Mouse (Mus musculus): ENCODE data around the gene Diexf. TPM values are rescaled to one million over a fixed set of nuclear protein-coding genes. Genes with fewer than 3 reads are reported as not detected.

Gene Diexf
- polyA plus RNA-seq, 1 experiment from 2014 or later, result 1.9 TPM

DNA sequence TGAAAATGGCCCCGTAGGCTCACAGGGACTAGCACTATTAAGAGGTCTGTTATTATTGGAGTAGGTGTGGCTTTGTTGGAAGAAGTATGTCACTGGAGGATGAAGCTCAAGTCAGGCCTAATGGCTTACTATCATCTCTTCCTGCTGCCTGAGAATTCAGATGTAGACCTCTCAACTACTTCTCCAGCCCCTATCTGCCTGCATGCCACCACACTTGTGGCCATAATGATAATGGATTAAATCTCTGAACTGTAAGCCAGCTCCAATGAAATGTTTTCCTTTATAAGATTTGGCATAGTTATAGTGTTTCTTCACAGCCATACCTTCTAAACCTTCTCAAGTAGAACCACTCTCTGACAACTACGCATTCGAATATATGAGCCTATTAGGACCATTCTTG lies 67.5 kb downstream of the Diexf start:
- Histone ChIP-seq H3K36me3 (replicated peaks; ENCODE audit: insufficient read depth, low read length) (no peaks in the 10 kb centered on the region), H3K4me2 (ENCODE audit: low read depth, low read length) (no peak overlapping the region), H3K9ac (replicated peaks) (no peak overlapping the region), H3K4me1 (ENCODE audit: insufficient read depth) (no peaks in the 10 kb centered on the region), H3K27me3 (ENCODE audit: insufficient read depth, low read length) (no peaks in the 10 kb centered on the region), H3K9me3 (ENCODE audit: low read length) (no peaks in the 10 kb centered on the region), H3K27ac (ENCODE audit: low read depth) (no peak overlapping the region), H3K4me3 (ENCODE audit: low read depth, low read length) (no peak overlapping the region)
- TF ChIP-seq EP300 (IDR thresholded peaks at IDR 0.05; ENCODE audit: low read depth) (no peak), CTCF (IDR thresholded peaks at IDR 0.05; ENCODE audit: low read depth) (no peak)
- ATAC-seq (no peak), DNase-seq (no peak)
- 85% methylated on average over 3 of the region's 3 CpGs for WGBS (ENCODE audit: insufficient replicate concordance)

DNA sequence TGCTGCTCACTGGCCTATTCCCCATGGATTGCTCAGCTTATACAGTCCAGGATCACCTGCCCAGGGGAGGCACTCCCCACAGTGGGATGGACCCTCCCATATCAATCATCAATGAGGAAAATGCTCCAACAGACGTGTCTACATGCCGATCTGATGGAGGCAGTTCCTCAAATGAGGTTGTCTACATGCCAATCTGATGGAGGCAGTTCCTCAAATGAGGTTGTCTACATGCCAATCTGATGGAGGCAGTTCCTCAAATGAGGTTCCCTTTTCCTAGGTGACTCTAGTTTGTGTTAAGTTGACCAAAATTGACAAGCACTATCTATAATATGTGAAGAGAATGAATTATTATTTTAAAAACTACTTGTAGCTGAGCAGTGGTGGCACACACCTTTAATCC lies 69.9 kb downstream of the Diexf start:
- Histone ChIP-seq H3K27me3 (ENCODE audit: insufficient read depth, low read length) (no peaks in the 10 kb centered on the region), H3K9me3 (ENCODE audit: low read length) (no peaks in the 10 kb centered on the region), H3K36me3 (replicated peaks; ENCODE audit: insufficient read depth, low read length) (no peaks in the 10 kb centered on the region), H3K4me2 (ENCODE audit: low read depth, low read length) (no peak overlapping the region), H3K27ac (ENCODE audit: low read depth) (no peak overlapping the region), H3K4me1 (ENCODE audit: insufficient read depth) (no peaks in the 10 kb centered on the region), H3K4me3 (ENCODE audit: low read depth, low read length) (no peak overlapping the region), H3K9ac (replicated peaks) (no peak overlapping the region)
- no peak for DNase-seq
- no peak for ATAC-seq
- TF ChIP-seq EP300 (IDR thresholded peaks at IDR 0.05; ENCODE audit: low read depth) (no peak), CTCF (IDR thresholded peaks at IDR 0.05; ENCODE audit: low read depth) (no peak)
- WGBS (ENCODE audit: insufficient replicate concordance), result 42% methylated on average over 2 of the region's 2 CpGs

GRCm38 (mm10) chr1:193059596-193059995 lies 70.5 kb downstream of the Diexf start:
- TF ChIP-seq EP300 (IDR thresholded peaks at IDR 0.05; ENCODE audit: low read depth) (no peak), CTCF (IDR thresholded peaks at IDR 0.05; ENCODE audit: low read depth) (no peak)
- no peaks in the 10 kb centered on the region for H3K36me3 ChIP-seq (replicated peaks; ENCODE audit: insufficient read depth, low read length)
- DNase-seq (no peak), ATAC-seq (no peak)
- no peaks in the 10 kb centered on the region for H3K27me3 ChIP-seq (ENCODE audit: insufficient read depth, low read length)
- H3K4me3 ChIP-seq (ENCODE audit: low read depth, low read length), result no peak overlapping the region
- 67% methylated on average over 5 of the region's 5 CpGs for WGBS (ENCODE audit: insufficient replicate concordance)
- H3K4me2 ChIP-seq (ENCODE audit: low read depth, low read length), result no peak overlapping the region
- H3K9me3 ChIP-seq (ENCODE audit: low read length), result no peaks in the 10 kb centered on the region
- H3K4me1 ChIP-seq (ENCODE audit: insufficient read depth), result no peaks in the 10 kb centered on the region
- H3K9ac ChIP-seq (replicated peaks), result no peak overlapping the region
- H3K27ac ChIP-seq (ENCODE audit: low read depth), result no peak overlapping the region

DNA sequence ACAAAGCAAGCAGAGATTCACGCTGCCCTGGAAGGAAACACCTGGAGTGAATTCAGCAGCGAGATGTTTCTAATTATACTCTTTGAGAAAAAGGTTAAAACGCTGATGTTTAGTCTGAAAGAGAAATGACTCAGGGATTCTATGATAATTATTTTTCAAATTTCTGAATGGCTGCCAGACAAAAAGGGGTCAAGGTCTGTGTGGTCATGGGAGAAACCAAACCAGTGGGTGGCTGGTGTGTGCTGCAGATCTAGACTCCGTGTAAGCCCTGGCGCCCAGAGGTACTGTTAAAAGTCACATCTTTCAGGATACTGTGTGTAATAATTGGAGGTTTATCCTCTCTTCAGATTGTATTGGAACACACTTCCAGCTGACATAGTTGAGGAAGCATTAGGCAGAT lies 75.7 kb downstream of the Diexf start:
- H3K4me2 ChIP-seq (ENCODE audit: low read depth, low read length), result no peak overlapping the region
- ATAC-seq, result no peak
- H3K27me3 ChIP-seq (ENCODE audit: insufficient read depth, low read length), result no peaks in the 10 kb centered on the region
- H3K4me1 ChIP-seq (ENCODE audit: insufficient read depth), result no peaks in the 10 kb centered on the region
- no peak overlapping the region for H3K9ac ChIP-seq (replicated peaks)
- H3K4me3 ChIP-seq (ENCODE audit: low read depth, low read length), result no peak overlapping the region
- 59% methylated on average over 5 of the region's 5 CpGs for WGBS (ENCODE audit: insufficient replicate concordance)
- H3K27ac ChIP-seq (ENCODE audit: low read depth), result no peak overlapping the region
- H3K9me3 ChIP-seq (ENCODE audit: low read length), result peaks cover 4% of the 10 kb centered on the region; the same call in 1 of the 2 replicates
- DNase-seq, result no peak
- TF ChIP-seq CTCF (IDR thresholded peaks at IDR 0.05; ENCODE audit: low read depth) (no peak), EP300 (IDR thresholded peaks at IDR 0.05; ENCODE audit: low read depth) (no peak)
- no peaks in the 10 kb centered on the region for H3K36me3 ChIP-seq (replicated peaks; ENCODE audit: insufficient read depth, low read length)

- 65% methylated on average over 5 of the region's 5 CpGs for WGBS (ENCODE audit: insufficient replicate concordance)
- TF ChIP-seq CTCF (IDR thresholded peaks at IDR 0.05; ENCODE audit: low read depth) (no peak), EP300 (IDR thresholded peaks at IDR 0.05; ENCODE audit: low read depth) (no peak)
- no peak for ATAC-seq
Observed at GRCm38 (mm10) chr1:193053065-193053464, 77.0 kb downstream of the Diexf start.

GRCm38 (mm10) chr1:193047616-193048015 lies 82.5 kb downstream of the Diexf start:
- H3K36me3 ChIP-seq (replicated peaks; ENCODE audit: insufficient read depth, low read length), result no peaks in the 10 kb centered on the region
- H3K27ac ChIP-seq (ENCODE audit: low read depth), result no peak overlapping the region
- H3K4me3 ChIP-seq (ENCODE audit: low read depth, low read length), result no peak overlapping the region
- no peaks in the 10 kb centered on the region for H3K27me3 ChIP-seq (ENCODE audit: insufficient read depth, low read length)
- H3K4me2 ChIP-seq (ENCODE audit: low read depth, low read length), result no peak overlapping the region
- ATAC-seq, result no peak
- peaks cover 6% of the 10 kb centered on the region; the same call in 1 of the 2 replicates for H3K9me3 ChIP-seq (ENCODE audit: low read length)
- H3K9ac ChIP-seq (replicated peaks), result no peak overlapping the region
- no peak for TF ChIP-seq EP300 (IDR thresholded peaks at IDR 0.05; ENCODE audit: low read depth)
- TF ChIP-seq CTCF (IDR thresholded peaks at IDR 0.05; ENCODE audit: low read depth), result no peak
- no peaks in the 10 kb centered on the region for H3K4me1 ChIP-seq (ENCODE audit: insufficient read depth)
- 77% methylated on average over 4 of the region's 4 CpGs for WGBS (ENCODE audit: insufficient replicate concordance)
- DNase-seq, result no peak

More at GRCm38 (mm10) chr1:193053065-193053464, 77.0 kb downstream of the Diexf start:
- no peaks in the 10 kb centered on the region for H3K4me1 ChIP-seq (ENCODE audit: insufficient read depth)
- H3K36me3 ChIP-seq (replicated peaks; ENCODE audit: insufficient read depth, low read length), result no peaks in the 10 kb centered on the region
- no peak overlapping the region for H3K4me3 ChIP-seq (ENCODE audit: low read depth, low read length)
- no peak for DNase-seq
- H3K27ac ChIP-seq (ENCODE audit: low read depth), result no peak overlapping the region
- no peaks in the 10 kb centered on the region for H3K27me3 ChIP-seq (ENCODE audit: insufficient read depth, low read length)
- H3K9ac ChIP-seq (replicated peaks), result no peak overlapping the region
- peaks cover 6% of the 10 kb centered on the region; the same call in 1 of the 2 replicates for H3K9me3 ChIP-seq (ENCODE audit: low read length)
- no peak overlapping the region for H3K4me2 ChIP-seq (ENCODE audit: low read depth, low read length)

All from liver, postnatal 0 days (tissue).